Mouse (Mus musculus): Measurements from ENCODE around the gene Gtf2e1. TPM values are rescaled to one million over a fixed set of nuclear protein-coding genes. Genes with fewer than 3 reads are reported as not detected.

Gtf2e1 gene
- 39.4 and 54.1 TPM in 2 replicates for total RNA-seq (2012; rRNA removed)

GRCm38 (mm10) chr16:37539611-37540580 is at the start of gene Gtf2e1, which contains the start of gene Rabl3:
Gene Gtf2e1, minus strand, starts transcription at chr16:37539789.
Gene Rabl3, plus strand, starts transcription at chr16:37539885.
- Histone ChIP-seq H3K27ac (ENCODE audit: insufficient read depth, low read depth, low read length, poor library complexity, severe bottlenecking) (peak within 1 kb of the TSS; percentile 85), H3K36me3 (ENCODE audit: control insufficient read depth, insufficient read depth, low read length, poor library complexity, severe bottlenecking) (peaks cover 8% of the 10 kb centered on the region), H3K4me1 (ENCODE audit: control insufficient read depth in 2 of 2, insufficient read depth in 2 of 2, low read length in 2 of 2, poor library complexity in 1 of 2) (peaks cover 0 to 6% of the 10 kb centered on the region in 2 experiments; a peak in 3 of 4 replicates), H3K9me3 (ENCODE audit: control insufficient read depth, insufficient read depth, low read depth, low read length) (no peaks in the 10 kb centered on the region), H3K4me3 (ENCODE audit: insufficient read depth in 1 of 2, low read depth in 1 of 2, low read length in 2 of 2, poor library complexity in 1 of 2, severe bottlenecking in 1 of 2) (peak within 1 kb of the TSS; percentile 91 to 95), H3K9ac (ENCODE audit: insufficient read depth, low read depth, low read length, poor library complexity, severe bottlenecking) (peak within 1 kb of the TSS; percentile 94)
- peak; percentile 97 for DNase-seq (ENCODE audit: low read depth, low spot score)
- TF ChIP-seq CHD2 (IDR thresholded peaks at IDR 0.05; ENCODE audit: low read depth, low read length): peak; percentile 60; the same call in 1 of the 2 replicates
- TF ChIP-seq HCFC1 (IDR thresholded peaks at IDR 0.05; ENCODE audit: borderline replicate concordance, insufficient read depth, low read length): peak; percentile 87
- TF ChIP-seq ZC3H11A (IDR thresholded peaks at IDR 0.05; ENCODE audit: borderline replicate concordance, low read depth, low read length): no peak
- no peak for TF ChIP-seq ZNF384 (IDR thresholded peaks at IDR 0.05; ENCODE audit: low read depth, low read length)
- no peak for TF ChIP-seq MAFK (IDR thresholded peaks at IDR 0.05; ENCODE audit: insufficient read depth, low read depth, low read length)
- in situ Hi-C loops (cut with MboI; ENCODE audit: low sequenced_read_pairs in 2 of 2, unreplicated experiment in 2 of 2): no loop called here

DNA sequence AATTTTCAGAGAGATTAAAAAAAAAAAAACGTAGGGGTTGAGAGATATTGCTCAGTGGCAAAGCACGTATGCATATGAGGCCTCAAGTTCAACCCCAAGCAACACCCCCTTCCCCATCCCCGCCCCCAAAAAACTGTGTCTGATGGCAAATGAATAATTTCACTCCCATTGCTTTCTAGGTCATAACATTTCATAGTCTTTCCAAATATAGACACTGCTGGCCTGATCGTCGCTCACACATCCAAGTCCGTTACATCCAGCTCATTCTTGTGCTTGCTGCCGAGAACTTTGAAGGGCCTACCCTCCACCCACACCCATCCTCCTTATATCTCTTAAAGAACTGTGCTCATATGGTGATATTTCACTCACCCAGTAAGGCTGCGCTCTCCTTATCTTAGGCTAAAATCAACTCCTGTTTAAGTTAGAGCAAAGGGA is 45.6 kb upstream of the Gtf2e1 start:
- H3K36me3 ChIP-seq (ENCODE audit: control insufficient read depth, insufficient read depth, low read length, poor library complexity, severe bottlenecking): no peaks in the 10 kb centered on the region
- TF ChIP-seq HCFC1 (IDR thresholded peaks at IDR 0.05; ENCODE audit: borderline replicate concordance, insufficient read depth, low read length) (no peak), CHD2 (IDR thresholded peaks at IDR 0.05; ENCODE audit: low read depth, low read length) (no peak), ZC3H11A (IDR thresholded peaks at IDR 0.05; ENCODE audit: borderline replicate concordance, low read depth, low read length) (no peak), ZNF384 (IDR thresholded peaks at IDR 0.05; ENCODE audit: low read depth, low read length) (no peak), MAFK (IDR thresholded peaks at IDR 0.05; ENCODE audit: insufficient read depth, low read depth, low read length) (no peak)
- no peak overlapping the region for H3K4me3 ChIP-seq (ENCODE audit: insufficient read depth in 1 of 2, low read depth in 1 of 2, low read length in 2 of 2, poor library complexity in 1 of 2, severe bottlenecking in 1 of 2)
- H3K4me1 ChIP-seq (ENCODE audit: control insufficient read depth in 2 of 2, insufficient read depth in 2 of 2, low read length in 2 of 2, poor library complexity in 1 of 2): no peaks in the 10 kb centered on the region
- H3K27ac ChIP-seq (ENCODE audit: insufficient read depth, low read depth, low read length, poor library complexity, severe bottlenecking): no peak overlapping the region
- no peak overlapping the region for H3K9ac ChIP-seq (ENCODE audit: insufficient read depth, low read depth, low read length, poor library complexity, severe bottlenecking)
- in situ Hi-C loops (cut with MboI; ENCODE audit: low sequenced_read_pairs in 2 of 2, unreplicated experiment in 2 of 2): no loop called here
- DNase-seq (ENCODE audit: low read depth, low spot score): no peak
- no peaks in the 10 kb centered on the region for H3K9me3 ChIP-seq (ENCODE audit: control insufficient read depth, insufficient read depth, low read depth, low read length)

DNA sequence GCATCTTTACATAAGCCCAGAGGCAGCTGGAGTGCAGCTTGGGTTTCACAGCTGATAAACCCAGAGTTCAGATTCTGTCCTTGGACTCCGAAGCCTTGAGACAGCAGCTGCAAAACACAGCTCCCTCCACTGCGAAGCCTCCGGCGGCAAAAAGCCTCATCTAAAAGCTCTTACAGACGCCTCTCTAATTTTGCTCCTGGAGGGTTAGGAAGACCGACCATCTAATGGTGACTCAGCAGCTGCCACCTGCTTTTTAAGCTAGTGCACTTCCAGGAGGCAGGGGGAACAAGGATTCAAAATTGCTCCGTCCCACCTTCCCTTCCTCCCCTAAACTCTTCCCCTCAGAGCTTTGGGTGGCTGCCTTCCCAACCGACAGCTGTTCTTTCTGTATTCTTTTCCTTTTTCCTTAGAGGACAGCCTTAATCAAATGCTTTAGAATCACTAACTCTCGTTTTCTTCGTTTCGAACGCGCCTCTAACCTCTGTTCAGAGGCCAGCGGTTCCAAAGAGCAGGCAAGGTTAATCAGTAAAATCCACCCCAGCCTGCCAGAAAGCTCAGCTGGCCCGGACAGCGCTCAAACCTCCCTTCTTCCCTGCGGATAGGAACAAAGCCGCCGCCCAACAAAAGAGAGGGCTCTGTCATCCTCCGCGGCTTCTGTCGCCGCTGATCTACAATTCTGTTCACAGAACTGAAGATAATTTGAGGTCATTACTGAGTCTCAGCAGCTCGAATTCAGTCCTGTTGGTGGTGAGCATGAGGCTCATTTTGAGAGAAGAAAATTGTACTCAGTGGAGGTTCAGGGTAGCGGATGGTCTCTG is 44.8 kb upstream of the Gtf2e1 start:
- H3K36me3 ChIP-seq (ENCODE audit: control insufficient read depth, insufficient read depth, low read length, poor library complexity, severe bottlenecking): no peaks in the 10 kb centered on the region
- no peaks in the 10 kb centered on the region for H3K4me1 ChIP-seq (ENCODE audit: control insufficient read depth in 2 of 2, insufficient read depth in 2 of 2, low read length in 2 of 2, poor library complexity in 1 of 2)
- no peak overlapping the region for H3K9ac ChIP-seq (ENCODE audit: insufficient read depth, low read depth, low read length, poor library complexity, severe bottlenecking)
- peak overlapping the region in 1 of 2 experiments; percentile 33; a peak in 2 of 4 replicates for H3K4me3 ChIP-seq (ENCODE audit: insufficient read depth in 1 of 2, low read depth in 1 of 2, low read length in 2 of 2, poor library complexity in 1 of 2, severe bottlenecking in 1 of 2)
- TF ChIP-seq MAFK (IDR thresholded peaks at IDR 0.05; ENCODE audit: insufficient read depth, low read depth, low read length) (peak; percentile 10; the same call in 1 of the 2 replicates), HCFC1 (IDR thresholded peaks at IDR 0.05; ENCODE audit: borderline replicate concordance, insufficient read depth, low read length) (no peak)
- in situ Hi-C loops (cut with MboI; ENCODE audit: low sequenced_read_pairs in 2 of 2, unreplicated experiment in 2 of 2): no loop called here
- H3K9me3 ChIP-seq (ENCODE audit: control insufficient read depth, insufficient read depth, low read depth, low read length): no peaks in the 10 kb centered on the region
- no peak overlapping the region for H3K27ac ChIP-seq (ENCODE audit: insufficient read depth, low read depth, low read length, poor library complexity, severe bottlenecking)
- peak; percentile 19 for DNase-seq (ENCODE audit: low read depth, low spot score)

DNA sequence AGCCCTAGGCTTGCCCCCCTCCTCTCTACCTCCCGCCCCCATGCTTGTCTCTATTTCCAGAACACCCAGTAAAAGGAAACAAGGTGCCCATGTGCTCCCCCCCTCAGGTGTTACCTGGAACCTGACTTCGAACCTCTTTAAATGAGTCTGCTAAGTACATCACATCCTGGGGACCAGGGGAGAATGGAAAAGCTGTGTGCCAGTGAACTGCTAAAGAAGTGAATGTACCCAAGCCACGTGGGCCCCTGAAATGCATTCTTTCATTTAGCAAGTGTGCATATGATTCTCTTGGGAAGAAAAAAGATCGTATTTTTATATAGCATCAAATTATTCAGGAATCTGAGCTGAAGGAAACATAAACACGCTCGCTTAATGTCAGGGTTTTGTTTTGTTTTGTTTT is 44.2 kb upstream of the Gtf2e1 start:
- Histone ChIP-seq H3K4me1 (ENCODE audit: control insufficient read depth in 2 of 2, insufficient read depth in 2 of 2, low read length in 2 of 2, poor library complexity in 1 of 2) (no peaks in the 10 kb centered on the region), H3K4me3 (ENCODE audit: insufficient read depth in 1 of 2, low read depth in 1 of 2, low read length in 2 of 2, poor library complexity in 1 of 2, severe bottlenecking in 1 of 2) (peak overlapping the region in 1 of 2 experiments; percentile 33; a peak in 1 of 4 replicates), H3K27ac (ENCODE audit: insufficient read depth, low read depth, low read length, poor library complexity, severe bottlenecking) (no peak overlapping the region), H3K9ac (ENCODE audit: insufficient read depth, low read depth, low read length, poor library complexity, severe bottlenecking) (no peak overlapping the region), H3K36me3 (ENCODE audit: control insufficient read depth, insufficient read depth, low read length, poor library complexity, severe bottlenecking) (no peaks in the 10 kb centered on the region), H3K9me3 (ENCODE audit: control insufficient read depth, insufficient read depth, low read depth, low read length) (no peaks in the 10 kb centered on the region)
- no peak for DNase-seq (ENCODE audit: low read depth, low spot score)
- TF ChIP-seq ZNF384 (IDR thresholded peaks at IDR 0.05; ENCODE audit: low read depth, low read length) (no peak), ZC3H11A (IDR thresholded peaks at IDR 0.05; ENCODE audit: borderline replicate concordance, low read depth, low read length) (no peak), CHD2 (IDR thresholded peaks at IDR 0.05; ENCODE audit: low read depth, low read length) (no peak)
- in situ Hi-C loops (cut with MboI; ENCODE audit: low sequenced_read_pairs in 2 of 2, unreplicated experiment in 2 of 2): no loop called here

Measured in ES-E14 (cell line).